Mouse (Mus musculus): ENCODE data around the gene Tmem156.
"Not testable (repeated sequence)": the region's sequence is repeated elsewhere in the genome, so short reads cannot be mapped to it uniquely, and the experiment has no call there.

The Tmem156 gene

DNA sequence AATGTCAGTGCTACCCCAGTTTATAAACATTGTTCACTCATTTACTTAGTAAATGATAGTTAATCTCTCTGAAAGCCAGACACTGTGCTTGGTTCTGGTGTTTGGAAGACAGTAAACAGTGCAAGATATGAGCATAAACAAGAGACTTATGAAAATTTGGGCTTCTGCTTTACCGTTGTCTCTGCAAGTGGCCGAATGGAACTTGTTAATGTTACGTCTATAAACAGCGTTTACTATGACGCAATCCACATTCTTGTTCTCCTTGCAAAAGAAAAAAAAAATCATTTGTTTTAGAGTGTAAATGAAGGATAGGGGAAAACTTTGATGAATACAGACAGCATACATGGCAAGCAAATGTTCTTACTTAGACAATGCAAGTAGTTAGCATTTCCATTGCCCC is at the start of gene Tmem156:
Gene Tmem156 (minus strand): TSS at position 212 of the 400 bp plus-strand sequence.
- DNase-seq (ENCODE audit: low spot score in 2 of 2) = no peak

- no peak for DNase-seq (ENCODE audit: low spot score in 2 of 2)
These were observed 49.3 kb upstream of the Tmem156 start for GRCm38 (mm10) chr5:65141242-65141641.

DNA sequence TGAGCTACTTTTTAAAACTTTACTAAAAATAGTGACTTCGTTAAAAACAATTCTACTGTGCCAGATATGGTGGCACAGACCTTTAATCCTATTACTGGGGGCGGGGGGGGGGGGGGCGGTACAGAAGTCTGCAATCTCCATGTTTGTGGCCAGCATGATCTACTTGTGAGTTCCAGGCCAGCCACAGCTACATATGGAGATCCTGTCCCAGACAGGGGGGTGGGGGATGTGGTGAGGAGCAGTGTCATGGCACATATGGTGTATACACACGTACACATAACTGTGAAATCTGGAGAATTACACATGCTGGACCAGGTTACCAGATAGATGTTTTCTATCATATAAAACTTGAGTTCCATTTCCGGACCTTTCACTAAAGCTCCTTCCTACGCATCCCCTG is 45.1 kb upstream of the Tmem156 start:
- no peak for DNase-seq (ENCODE audit: low spot score in 2 of 2)

DNA sequence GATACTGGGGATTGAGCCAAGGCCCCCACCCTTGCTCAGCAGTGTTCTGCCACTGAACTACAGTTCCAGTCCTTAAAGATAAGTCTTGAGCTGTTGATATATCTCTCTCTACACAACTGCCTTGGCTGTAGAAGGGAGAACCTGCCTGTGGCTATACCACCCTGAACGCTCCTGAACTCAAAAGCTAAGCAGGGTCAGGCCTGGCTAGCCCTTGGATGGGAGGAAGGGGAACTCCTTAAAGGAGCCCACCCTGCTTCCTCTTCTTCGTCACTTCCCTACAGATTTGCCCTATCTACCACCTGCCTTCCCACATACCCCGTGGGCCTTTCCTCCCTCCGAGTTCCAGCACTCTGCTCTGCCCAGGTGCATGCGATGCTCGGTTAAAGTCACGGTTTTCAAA is 44.2 kb upstream of the Tmem156 start:
- DNase-seq (ENCODE audit: low spot score in 2 of 2) = no peak

GRCm38 (mm10) chr5:65131211-65131879 is 39.4 kb upstream of the Tmem156 start:
- no peak for DNase-seq (ENCODE audit: low spot score in 2 of 2)

DNA sequence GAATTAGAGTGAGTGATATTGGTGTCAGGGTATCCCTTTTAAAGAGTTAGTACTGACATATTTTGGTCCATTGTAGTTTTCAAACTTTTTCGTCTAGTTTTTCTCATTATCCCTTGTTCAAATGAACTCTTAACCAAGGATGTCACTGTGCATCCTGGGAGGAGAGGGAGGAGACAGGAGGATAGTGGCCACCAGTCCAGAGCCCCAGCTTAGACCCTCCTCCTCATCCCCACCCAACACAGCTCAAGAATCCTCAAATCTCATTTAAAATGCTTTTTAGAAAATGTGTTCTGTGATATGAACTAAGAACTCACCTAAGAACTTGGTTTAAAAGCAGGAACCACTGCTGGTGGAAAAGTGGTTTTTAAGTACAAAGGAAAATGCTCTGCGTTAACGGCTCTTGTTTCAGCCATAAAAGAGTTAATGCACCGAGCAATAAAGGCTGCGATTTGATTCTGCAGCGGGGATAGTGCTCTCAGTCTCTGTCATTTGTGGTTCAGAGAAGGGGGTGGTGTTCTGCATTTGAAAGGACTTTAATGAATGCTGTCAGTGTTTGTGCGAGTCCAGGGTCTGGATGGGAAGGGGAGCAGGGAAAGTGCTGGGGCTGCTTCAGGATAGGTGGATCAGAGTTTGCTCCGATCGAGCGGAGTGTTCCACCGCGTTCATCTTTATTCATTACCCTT is 38.7 kb upstream of the Tmem156 start:
- DNase-seq (ENCODE audit: low spot score in 2 of 2) = no peak

DNA sequence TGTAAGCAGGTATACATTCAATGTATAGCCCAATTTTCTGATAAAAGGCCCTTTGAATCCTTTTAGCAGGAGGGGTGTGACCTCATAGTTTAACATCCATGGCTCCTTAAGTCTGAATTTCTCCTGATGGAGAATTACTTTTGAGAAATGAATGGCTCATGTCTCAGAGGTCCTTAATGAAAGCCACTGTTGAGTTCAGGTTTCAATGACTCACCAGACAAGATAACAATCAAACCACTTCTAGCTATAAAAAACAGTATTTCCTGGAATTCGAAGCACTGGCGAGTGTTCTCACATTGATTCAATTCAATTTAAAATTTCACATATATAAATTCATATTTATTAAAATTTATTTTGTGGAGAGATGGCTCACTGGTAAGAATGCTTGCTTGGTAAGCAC is 36.5 kb upstream of the Tmem156 start:
- no peak for DNase-seq (ENCODE audit: low spot score in 2 of 2)

- DNase-seq (ENCODE audit: low spot score in 2 of 2) = no peak
These were observed 34.2 kb upstream of the Tmem156 start for GRCm38 (mm10) chr5:65126137-65126536.

- DNase-seq (ENCODE audit: low spot score in 2 of 2) = no peak
These were observed 30.7 kb upstream of the Tmem156 start for GRCm38 (mm10) chr5:65122616-65123015.

DNA sequence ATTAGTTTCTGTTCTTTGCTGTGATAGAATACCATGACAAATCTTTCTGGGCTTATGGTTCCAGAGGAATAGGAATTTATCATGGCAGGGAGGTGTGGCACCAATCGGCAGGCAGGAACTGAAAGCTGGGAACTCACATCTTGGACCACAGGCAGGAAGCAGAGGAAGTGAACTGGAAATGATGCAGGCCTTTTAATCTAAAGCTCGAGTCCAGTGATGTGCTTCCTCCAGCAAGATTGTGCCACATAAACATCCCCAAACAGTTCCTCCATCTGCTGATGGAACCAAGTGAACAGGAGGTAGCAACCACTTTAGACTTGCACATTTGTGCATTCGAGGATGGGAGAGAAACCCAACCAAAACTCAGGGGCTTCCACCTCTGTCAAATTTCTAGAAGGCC is 28.0 kb upstream of the Tmem156 start:
- DNase-seq (ENCODE audit: low spot score in 2 of 2) = no peak

DNA sequence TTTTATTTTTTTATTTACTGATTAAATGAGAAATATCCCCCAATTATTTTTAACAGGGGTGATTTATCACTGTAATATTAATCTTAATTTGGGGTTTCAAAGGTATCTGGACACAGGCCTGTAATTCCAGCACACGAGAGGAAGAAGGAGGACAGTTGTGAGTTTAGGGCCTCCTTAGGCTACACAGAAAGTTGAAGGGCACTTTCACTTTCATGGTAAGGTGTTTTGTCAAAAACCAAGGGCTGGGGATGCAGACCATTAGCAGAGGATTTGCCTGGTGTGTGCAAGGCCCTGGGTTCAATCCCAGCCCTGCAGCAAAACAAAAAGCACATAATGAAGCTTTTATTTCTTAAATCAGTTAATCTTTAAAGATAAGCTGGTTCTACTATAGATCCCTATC is 27.6 kb upstream of the Tmem156 start:
- no peak for DNase-seq (ENCODE audit: low spot score in 2 of 2)

DNA sequence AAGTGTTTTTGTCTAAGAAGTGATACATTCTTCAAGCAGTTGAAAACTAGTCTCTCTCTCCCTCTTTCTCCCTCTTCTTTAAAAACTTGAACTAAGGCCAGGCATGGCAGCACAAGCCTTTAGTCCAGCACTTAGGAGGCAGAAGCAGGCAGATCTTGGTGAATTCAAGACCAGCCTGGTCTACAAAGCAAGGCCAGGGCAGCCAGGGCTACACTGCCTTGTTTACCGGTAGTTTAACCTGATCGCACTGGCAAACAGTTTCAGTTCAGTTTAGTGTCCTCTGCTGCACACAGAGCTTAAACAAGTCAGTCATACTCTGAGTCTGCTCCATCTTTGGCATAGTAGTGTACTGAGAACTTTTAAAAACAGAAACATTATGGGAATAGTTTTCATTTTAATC is 24.9 kb upstream of the Tmem156 start:
- DNase-seq (ENCODE audit: low spot score in 2 of 2) = no peak

DNA sequence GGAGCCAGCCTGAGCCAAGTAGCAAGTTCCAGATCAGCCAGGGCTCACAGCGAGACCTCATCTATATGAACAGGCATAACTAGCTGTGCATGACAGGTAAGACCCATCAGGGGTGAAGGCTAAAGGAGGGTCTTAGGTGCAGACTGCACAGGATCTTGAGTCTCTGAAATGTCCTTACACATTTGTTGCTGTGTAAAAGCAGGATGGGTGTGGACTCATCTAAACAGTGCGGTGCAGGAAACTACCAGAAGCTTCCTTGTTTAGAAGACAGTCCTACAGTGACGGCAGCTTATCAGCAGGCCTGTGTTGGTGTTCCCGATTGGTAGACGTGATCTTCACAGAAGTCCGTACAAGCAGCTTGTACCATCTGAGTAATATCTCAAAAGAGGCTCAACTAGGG is 21.4 kb upstream of the Tmem156 start:
- no peak for DNase-seq (ENCODE audit: low spot score in 2 of 2)

GRCm38 (mm10) chr5:65112225-65112624 is 20.3 kb upstream of the Tmem156 start:
- DNase-seq (ENCODE audit: low spot score in 2 of 2) = not testable (repeated sequence)

GRCm38 (mm10) chr5:65107773-65108432 is 16.0 kb upstream of the Tmem156 start:
- DNase-seq (ENCODE audit: low spot score in 2 of 2) = peak in 1 of 2 experiments; percentile 23

- DNase-seq (ENCODE audit: low spot score in 2 of 2) = peak; percentile 88 to 92
These were observed 15.2 kb upstream of the Tmem156 start, which contains the start of gene Klhl5 for GRCm38 (mm10) chr5:65106876-65107772. Gene Klhl5 (plus strand): TSS chr5:65107539.

- DNase-seq (ENCODE audit: low spot score in 2 of 2) = no peak
These were observed 10.7 kb upstream of the Tmem156 start for GRCm38 (mm10) chr5:65102641-65103042.

GRCm38 (mm10) chr5:65102026-65102640 is 10.2 kb upstream of the Tmem156 start:
- DNase-seq (ENCODE audit: low spot score in 2 of 2) = no peak

DNA sequence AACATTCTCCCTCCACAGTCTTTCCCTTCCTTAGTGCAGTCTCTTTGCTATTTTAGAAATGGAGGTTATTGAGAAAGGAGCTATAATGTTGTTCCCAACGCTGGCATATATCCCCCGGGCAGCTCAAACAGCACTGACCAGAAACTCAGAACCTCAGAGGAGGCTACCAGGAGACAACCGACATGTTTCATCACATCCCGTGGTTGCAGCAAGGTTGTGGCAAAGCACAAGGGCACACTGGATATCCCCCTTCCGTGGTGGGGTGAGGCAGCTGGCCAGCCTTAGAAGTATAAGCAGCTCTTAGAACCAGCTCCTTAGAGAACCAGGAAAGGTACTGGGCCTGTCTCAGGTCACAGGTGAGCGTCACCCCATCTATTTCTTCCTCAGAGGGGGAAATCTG is 9.7 kb upstream of the Tmem156 start:
- no peak for DNase-seq (ENCODE audit: low spot score in 2 of 2)

- DNase-seq (ENCODE audit: low spot score in 2 of 2) = no peak
These were observed 9.3 kb upstream of the Tmem156 start for GRCm38 (mm10) chr5:65101209-65101608.

DNA sequence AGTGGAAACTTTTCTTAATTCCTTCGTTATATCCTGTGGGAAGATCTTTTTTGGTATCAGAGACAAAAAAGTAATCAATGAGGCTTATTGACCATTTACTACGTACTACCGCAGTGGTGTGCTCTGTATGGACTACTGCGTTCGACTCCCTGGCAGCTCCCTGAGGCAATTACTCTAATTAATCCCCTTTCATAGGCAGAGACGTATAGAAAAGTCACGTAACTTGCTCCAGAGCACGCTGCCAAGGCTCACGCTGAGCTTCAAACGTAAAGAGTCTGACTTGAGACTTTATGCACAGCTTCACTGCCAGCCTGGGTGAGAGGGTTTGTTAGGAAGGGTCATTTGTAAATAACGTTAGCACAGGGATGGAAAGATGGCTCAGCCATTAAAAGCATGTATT is 8.1 kb upstream of the Tmem156 start:
- DNase-seq (ENCODE audit: low spot score in 2 of 2) = no peak

Data from urinary bladder, postnatal 4 days (tissue).